Mouse (Mus musculus) T-helper 2 cell (primary cell): ENCODE measurements around the gene Vps13d.

Experiments
- in situ Hi-C: fragments of 300-600 bp; cut with MboI, MseI; formaldehyde crosslinking; loops from one replicate; pipeline ENCODE4 v1.15.1; 2025; ENCODE audit warnings: high pct_unique_total_duplicates

Gene Vps13d

DNA sequence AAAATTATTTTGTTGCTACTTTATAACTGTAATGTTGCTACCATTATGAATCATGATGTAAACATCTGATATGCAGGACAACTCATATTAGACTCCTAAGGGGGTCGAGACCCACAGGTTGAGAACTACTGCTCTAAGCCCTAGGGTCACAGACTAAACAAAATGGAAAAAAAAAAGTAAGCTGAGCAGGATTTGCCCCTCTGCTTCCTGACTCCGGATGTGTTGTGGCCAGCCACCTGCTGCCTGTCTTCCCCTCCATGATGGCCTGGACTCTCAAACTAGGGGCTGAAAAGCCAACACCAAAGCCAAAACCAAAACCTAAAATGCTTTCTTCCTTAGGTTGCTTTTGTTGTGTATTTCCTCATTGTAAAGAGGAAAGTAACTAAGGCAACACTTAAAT, 16.3 kb upstream of the Vps13d start:
- in situ Hi-C loops, result no loop called here

DNA sequence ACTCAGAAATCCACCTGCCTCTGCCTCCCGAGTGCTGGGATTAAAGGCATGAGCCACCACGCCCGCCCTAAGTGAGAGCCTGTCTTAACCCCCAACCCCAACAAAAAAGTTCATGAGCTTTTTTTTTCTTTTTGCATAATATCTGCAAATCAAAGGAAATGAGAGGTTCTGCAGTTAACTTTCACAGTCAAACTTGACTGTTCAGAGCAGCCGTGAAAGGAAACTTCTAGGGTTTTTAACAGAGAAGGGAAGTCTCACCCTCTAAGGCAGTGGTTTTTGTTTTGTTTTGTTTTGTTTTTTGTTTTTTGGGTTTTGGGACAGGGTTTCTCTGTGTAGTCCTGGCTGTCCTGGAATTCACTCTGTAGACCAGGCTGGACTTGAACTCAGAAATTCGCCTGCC, 15.8 kb upstream of the Vps13d start:
- in situ Hi-C loops, result no loop called here

DNA sequence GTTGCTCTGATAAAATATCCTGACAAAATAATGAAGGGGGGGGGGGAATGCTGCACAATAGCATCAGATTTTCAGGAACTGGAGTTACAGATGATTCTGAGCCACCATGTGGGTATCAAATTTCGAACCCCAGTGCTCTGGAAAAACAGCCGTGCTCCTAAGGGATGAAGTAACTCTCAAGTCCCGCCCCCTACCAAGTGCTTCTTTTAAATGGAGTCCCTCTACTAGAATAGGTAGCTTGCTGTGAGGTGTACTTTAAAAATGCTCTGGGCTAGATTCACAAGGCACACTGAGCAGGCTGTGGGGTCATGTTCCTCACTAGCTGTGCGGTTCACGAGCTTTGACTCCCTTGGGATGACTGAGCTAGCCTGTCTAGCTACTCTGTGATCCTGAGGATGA, 14.9 kb upstream of the Vps13d start:
- in situ Hi-C loops, result no loop called here

DNA sequence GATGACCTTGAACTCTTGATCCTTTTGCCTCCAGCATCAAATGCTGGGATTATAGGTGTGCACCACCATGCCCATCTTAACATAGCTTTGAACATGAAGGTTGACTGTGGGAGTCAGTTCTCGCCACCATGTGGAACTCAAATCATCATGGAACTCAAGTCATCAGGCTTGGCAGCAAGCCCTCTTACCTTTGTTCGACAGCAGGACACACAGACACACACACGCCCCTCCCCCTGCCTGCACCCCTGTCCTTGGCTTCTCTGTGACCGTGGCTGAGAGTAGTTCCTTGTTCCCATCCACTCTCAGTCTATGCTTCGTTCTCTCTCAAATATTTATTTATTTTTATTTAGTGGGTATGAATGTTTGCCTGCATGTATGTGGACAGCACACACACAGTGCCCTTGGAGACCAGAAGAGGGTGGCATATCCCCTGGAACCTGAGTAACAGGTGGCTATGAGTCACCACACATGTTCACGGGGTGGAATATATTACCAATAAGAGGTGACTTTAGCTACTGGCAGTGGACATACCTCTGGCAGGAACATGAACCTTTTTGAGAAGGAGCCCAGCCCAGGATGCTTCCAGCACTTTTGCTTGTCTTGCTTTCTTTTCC, 14.4 kb upstream of the Vps13d start:
- in situ Hi-C loops, result no loop called here

DNA sequence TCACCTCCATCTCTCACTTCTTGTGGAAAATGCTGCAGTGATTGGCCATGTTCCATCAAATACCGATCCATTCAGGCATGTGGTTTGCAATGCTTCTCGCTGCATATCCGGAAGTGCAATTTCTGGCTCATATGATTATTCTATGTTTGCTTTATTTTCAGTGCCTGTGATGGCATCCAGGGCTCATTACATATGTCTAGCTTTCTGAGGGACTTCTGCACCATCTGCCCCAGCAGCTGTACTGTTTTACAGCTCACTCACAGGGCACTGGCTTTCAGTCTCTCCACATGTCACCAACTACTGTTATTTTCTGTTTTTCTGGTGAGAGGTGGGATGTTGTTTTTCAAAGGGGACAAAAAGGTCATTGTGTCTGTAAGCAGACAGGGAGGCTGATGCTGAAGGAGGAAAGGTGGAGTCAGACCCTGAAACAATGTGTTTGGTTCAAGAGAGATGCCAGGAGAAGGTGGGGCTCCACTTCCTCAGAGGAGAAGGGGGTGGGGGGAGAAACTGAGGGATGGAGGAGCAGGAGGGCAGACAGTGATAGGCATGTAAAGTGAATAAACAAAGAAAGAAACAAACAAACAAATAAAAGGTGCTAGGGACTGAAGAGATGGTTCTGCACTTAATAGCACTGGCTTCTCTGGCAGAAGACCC, 13.0 kb upstream of the Vps13d start:
- in situ Hi-C loops, result no loop called here

DNA sequence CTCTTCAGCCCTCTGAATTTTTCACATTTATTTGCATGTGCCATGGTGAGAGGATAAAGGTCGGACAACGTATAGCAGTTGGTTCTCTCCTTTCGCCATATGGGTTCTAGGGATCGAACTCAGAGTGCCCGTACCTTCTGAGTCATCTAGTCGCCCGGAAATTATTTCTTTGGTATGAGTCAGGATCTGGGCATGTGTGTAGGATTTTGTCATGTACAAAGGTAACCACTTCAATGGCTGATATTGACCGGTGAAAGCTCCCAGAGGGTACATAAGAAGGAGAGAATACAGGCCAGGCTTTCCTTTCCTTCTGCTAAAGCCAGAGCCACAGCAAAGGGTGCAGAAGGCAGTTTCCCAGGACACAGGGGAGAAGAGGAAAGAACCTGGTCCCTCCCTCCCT, 10.0 kb upstream of the Vps13d start:
- in situ Hi-C loops, result no loop called here

DNA sequence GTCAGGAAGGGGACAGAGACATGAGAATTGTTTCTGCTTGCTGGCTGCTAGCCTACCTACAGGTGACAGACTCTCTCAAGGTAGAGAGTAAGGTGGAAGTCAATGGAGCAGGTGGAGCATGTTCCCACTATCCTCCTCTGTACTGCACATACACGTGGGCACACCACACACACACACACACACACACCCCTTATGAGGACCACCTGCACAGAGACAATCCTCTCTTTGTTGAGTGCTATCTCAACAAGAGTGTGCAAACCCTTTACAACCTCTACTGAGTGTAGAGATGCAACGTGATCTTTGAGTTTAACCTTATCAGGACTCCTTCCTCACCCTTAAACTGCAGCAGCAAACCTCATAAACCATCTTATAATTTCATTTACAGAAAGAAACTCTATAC, 8.5 kb upstream of the Vps13d start:
- in situ Hi-C loops, result no loop called here

DNA sequence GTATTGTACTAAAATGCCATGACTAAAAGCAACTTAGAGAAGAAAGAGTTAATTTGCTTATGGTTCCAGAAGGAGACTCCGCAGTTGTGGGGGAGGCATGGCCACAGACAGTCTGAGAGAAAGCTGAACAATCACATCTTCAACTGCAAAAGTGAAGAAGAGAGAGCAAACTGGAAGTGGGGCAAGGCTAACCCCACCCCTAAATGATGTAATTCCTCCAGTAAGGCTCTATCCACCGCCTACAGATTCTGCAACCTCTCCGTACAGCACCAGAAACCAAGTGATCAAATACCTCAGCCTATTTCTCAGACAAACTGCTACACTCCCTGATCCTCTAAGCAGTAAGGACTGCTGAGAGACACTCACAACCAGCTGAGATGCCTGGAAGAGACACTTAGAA, 6.6 kb upstream of the Vps13d start:
- in situ Hi-C loops, result no loop called here

DNA sequence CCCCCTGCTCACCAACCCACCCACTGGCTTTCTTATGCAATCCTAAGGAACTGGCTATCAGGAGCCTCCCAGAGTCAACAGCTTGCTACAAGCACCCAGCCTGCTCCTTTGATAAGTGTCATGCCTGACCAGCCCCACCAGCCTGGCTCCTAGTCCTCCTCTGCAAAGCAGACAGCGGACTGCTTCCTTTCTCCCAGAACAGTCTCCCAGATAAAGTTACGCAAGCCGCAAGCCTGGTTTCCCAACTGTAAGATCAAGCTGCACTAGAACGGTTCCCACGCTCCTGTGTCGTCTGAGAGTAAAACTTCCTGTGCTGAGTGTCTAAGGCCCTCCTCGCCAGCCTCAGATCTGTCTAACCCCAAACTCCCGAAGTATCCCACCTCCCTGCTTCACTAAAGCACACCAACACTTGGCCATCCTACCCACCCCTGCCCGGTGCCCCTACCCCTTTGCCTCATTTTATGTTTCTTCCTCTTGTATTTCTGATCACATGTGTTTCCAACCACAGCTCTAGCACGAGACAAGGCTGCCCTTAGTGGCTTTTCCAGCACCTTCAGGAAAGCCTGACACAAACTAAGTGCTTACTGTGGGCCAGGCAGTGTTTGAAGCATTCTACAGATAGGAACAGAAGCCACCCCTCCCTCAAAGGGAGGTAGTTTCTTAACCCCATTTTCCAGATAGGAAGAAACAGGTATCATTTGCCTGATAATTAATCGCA, 5.3 kb upstream of the Vps13d start:
- in situ Hi-C loops, result no loop called here

DNA sequence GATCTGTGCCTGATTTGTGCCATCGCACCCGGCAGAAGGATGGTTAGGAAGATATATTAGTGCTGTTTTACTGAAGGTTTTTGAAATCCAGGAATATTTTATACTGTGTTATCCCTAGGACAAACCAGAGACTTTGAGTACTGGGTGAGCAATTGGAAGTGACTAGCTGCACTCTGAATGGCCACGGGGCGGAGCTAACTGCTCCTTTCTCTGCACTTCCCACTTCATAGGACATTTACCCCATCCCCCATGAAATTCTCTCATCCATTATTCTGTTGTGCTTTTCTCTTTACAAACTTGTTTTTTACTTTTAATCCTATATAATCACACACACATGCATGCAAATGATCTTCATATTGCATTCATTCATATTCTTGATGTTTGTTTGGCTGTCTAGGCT, 1.8 kb upstream of the Vps13d start:
- in situ Hi-C loops, result no loop called here

DNA sequence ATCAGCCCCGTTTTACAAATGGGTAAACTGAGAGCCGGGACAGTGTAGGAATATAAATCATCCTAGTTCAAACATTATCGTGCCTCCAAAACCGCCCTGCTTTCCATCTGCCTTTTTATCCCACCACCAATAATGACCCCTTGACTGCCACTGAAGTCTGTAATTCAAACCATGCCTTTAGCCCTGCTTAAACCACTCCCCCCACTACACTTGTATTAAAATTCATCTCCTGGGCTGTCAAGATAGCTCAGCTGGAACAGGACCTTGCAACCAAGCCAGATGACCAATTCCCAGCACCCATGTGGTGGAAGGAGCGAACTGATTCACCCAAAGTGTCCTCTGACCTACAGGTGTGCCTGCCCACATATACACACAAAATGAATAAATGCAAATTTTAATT, 367 bp upstream of the Vps13d start:
- in situ Hi-C loops, result no loop called here

DNA sequence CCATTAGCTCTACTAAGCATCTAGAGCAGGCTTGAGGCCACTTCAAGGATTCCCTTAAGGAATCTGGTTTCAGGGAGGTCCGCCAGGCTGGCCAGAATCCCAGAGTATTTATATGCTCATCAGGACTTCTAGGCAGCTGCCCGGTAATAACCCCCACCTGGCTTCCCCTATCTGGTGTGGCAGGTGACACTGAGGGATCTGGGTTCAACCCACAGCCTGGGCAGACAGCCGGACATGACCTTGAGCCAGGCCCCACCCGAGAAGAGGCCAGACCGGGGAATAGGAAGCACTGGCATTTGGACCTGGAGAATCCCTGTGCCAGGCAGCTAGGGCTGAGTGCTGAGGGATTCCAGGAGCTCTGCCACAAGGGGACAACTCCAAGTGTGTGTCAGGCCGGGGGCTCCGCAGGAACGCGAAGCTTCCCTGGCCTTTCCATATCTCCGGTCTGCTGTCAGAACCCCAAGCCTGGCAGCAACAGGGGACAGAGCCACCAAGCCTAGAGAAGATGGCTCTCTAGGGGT, 754 bp downstream of the Vps13d start:
- in situ Hi-C loops, result no loop called here

DNA sequence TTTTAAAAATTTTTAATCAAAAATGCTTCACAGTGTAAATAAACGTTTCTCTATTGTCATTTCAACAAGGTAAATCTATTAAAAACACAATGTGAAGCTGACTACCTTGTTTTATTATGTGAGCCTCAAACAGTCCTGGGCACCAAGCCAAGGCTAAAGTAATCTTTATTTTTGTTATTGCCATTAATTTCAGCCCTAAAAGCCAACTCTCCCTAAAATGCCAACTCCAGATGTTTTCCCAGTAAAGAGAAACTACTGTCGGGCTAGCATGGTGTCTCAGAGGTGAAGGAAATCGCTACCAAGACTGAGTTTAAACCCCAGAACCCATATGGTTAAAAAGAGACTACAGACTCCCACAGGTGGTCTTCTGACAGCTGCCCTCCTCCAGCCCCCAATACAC, 1.4 kb downstream of the Vps13d start:
- in situ Hi-C loops, result no loop called here

DNA sequence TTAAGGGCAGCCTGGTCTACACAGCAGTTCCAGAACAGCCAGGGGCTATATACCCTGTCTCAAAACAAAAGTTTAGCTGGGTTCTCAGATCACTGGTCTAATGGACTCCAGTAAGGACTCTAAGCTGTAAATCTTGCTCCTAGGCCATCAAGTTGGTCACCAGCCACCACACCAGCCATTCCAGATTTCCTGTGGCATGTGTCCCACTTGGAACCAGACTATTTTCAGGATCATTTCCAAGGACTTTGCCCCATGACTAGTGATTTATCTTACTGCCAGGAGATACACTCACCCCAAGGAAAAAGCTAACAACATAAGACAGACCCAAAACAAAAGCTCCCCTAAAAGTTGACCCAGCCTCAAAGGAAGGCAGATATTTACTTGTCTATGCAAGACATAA, 2.1 kb downstream of the Vps13d start:
- in situ Hi-C loops, result no loop called here

DNA sequence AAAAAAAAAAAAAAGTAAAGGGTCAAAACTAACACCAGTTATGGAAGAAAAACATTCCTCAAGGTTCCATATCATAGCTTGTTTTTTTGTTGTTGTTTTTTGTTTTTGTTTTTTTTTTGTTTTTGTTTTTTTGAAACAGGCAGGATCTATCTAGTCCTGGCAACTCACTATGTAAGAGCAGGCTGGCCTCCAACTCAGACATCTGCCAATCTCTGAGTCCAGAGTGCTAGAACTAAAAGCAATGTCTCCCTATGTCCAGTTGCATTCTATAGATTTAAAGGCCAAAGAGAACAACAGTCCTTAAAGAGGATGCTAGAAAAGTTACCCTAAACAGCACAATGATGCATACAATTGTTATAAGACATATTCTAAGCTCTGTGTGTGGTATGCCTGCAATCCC, 6.2 kb downstream of the Vps13d start:
- in situ Hi-C loops, result no loop called here

DNA sequence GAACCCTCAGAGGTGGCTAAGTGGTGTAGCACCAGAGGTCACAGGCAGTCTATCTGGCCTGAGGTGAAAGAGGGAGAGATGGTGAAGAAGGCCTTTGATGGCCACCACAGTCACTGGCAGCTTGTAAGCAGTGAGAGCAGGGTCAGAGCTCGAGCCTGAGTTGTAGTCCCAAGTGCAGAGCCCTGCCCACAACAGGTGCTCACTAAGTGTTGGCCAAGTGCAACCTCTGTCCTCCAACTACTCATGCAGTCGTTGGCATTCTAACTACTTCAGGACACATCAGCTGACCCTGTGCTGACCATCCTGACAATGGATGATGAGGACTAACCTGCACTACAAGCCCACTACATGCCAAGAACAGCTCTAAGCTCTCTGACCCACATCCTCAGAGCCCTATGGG, 7.2 kb downstream of the Vps13d start:
- in situ Hi-C loops, result no loop called here

DNA sequence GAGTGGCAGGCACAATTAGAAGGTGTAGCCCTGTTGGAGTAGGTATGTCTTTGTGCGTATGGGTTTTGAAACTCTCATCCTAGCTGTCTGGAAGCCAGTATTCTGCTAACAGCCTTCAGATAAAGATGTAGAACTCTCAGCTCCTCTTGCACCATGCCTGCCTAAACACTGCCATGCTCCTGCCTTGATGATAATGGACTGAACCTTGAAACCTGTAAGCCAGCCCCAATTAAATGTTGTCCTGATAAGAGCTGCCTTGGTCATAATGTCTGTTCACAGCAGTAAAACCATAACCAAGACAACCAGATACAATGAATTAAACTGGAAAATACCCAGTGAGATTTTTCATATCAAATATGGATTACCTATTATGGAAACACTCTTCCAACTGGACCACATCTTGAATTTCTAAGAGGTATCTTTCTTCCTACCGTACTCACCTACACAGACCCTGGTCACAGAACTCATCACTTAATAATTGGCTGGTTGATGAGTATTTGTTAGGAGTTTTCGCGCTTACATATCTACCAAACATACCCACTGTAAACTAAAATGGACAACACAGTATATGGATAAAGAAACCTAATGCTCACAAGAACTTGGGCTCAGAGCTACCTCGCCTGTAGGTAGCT, 15.8 kb downstream of the Vps13d start:
- in situ Hi-C loops, result no loop called here

DNA sequence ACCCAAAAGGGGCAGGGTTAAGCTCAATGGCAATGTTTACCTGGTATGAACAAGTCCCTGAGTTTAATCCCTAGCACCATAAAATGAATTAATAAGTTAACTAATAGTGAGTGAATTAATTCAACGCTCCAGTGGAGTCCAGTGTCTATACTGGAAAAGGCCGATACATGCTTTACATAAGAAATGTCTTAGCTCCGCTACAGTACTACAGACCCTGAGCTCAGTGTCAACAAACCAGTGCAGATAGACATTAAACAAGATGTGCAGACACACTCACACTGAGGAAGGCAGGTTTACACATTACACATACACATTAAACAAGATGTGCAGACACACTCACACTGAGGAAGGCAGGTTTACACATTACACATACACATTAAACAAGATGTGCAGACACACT, 29.3 kb downstream of the Vps13d start:
- in situ Hi-C loops, result loop anchor here (25.0 kb wide), 1 partner anchor 322 kb away; no protein-coding TSS in a partner anchor

DNA sequence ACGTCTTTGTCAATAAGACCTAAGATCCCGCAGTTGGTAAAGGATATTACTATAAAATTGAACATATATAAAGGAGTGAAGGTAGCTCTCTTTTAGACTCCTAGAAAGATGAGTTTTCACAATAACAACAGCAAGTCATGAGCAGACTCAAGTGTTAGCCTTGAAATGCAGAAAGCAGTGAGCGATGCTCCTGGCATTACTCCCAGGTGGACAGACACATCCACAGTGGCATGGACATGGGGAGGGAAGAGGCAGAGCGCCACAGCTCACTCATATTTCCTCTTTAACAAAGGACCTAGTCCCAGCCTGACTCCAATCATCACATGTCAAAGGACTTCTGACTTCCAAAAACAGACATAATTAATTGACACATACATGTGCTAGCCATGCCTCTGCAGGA, 30.7 kb downstream of the Vps13d start:
- in situ Hi-C loops, result loop anchor here (25.0 kb wide), 1 partner anchor 323 kb away; no protein-coding TSS in a partner anchor

DNA sequence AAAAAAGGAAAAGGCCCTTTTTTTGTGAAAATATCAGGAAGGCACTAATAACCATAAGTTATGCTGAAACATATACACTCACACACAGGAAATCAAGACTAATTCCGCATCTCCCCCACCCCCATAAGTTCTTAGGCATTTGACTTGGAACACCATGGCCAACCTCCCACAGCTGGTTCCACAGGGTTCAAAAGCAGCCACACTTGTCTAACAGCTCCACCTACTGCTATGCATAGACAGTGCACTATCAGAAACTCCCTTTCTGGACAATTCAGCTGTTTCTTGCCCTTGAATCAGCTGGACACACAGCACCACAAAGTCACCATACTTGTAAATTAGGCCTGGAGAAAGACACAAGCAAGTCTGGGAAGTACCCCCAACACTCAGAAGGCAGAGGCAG, 33.6 kb downstream of the Vps13d start:
- in situ Hi-C loops, result loop anchor here (25.0 kb wide), 1 partner anchor 326 kb away; no protein-coding TSS in a partner anchor

DNA sequence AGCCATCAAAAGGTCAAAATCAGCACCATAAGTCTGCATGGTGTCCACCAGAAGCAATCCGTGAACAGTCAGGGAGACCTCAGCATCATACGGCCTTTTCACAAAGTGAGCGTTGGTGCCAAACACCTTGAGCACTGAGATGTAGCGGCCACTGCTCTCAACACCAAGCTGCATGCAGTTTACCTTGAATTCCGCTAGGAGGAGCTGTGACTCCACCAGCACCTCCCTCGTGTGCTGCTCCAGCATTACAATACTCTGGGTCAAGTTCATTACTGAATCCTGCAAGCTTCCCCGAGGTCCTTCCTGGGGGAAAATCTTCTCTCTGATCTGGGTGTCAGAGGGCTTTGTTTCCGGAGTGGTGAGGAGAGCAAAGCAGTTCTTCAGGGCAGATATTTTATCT, 38.8 kb downstream of the Vps13d start:
- in situ Hi-C loops, result loop anchor here (5.0 to 25.0 kb wide), 2 partner anchors 131 to 331 kb away; no protein-coding TSS in a partner anchor

DNA sequence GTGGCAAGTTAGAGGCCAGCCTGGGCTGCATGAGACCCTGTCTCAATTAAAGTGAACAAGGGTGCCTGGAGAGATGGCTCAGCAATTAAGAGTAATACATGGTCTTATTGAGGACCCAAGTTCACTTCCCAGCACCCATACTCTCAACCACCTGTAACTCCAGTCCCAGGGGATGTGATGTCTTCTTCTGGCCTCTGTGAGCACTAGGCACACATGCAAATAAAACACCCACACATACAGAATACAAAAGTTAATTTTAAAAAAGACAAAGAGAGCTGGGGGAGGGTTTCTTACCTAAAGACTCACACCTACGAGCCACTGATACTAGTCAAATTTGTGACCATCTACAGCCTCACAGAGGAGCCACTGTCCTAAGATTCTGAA, 43.7 kb downstream of the Vps13d start:
- in situ Hi-C loops, result loop anchor here (25.0 kb wide), 1 partner anchor 336 kb away; no protein-coding TSS in a partner anchor
